Comparison of ENCODE assay signal across 9 mouse cellular contexts in genomic region chr11:106001718-106002117, GRCm38 (mm10). TPM values are rescaled to one million over a fixed set of nuclear protein-coding genes. Genes with fewer than 3 reads are reported as not detected.
DNase-seq lines count a peak whose midpoint lies in the region; ATAC-seq and TF ChIP-seq lines count a peak whose summit lies in the region.
"Had no signal": no experiment of that assay in that cellular context is flagged by ENCODE, and none has a peak within 500 bp of the region (broad histone marks: within the 10 kb centered on the region; RNA-seq: fewer than 3 reads in every experiment).

No protein-coding gene starts in this region.

- no peak overlapping the region for H3K9ac ChIP-seq in heart, postnatal 0 days (replicated peaks; ENCODE audit: low read depth, low read length)
- no peak overlapping the region for H3K9ac ChIP-seq in heart, embryonic 11.5 days (ENCODE audit: low read depth, low read length)
- H3K9ac ChIP-seq: hindbrain, embryonic 15.5 days had no signal

- H3K9me3 ChIP-seq in heart, postnatal 0 days (replicated peaks; ENCODE audit: control insufficient read depth, low read length), result no peaks in the 10 kb centered on the region
- H3K9me3 ChIP-seq in heart, embryonic 11.5 days (replicated peaks; ENCODE audit: control insufficient read depth, low read length), result no peaks in the 10 kb centered on the region
- no peaks in the 10 kb centered on the region for H3K9me3 ChIP-seq in limb, embryonic 10.5 days (replicated peaks)
- H3K9me3 ChIP-seq: hindbrain, embryonic 15.5 days had no signal

- TF ChIP-seq POLR2A in thymus, adult 2 months (IDR thresholded peaks at IDR 0.05; ENCODE audit: control insufficient read depth, extremely low read depth, insufficient read depth, low read length, poor library complexity), result no peak

- no peak overlapping the region for H3K27ac ChIP-seq in heart, postnatal 0 days (ENCODE audit: low read depth)
- no peak overlapping the region for H3K27ac ChIP-seq in heart, embryonic 11.5 days (ENCODE audit: low read depth, low read length)
- no peak overlapping the region for H3K27ac ChIP-seq in thymus, adult 2 months (ENCODE audit: control insufficient read depth, insufficient read depth, low read length)
- H3K27ac ChIP-seq in limb, embryonic 10.5 days, result no peak overlapping the region
- H3K27ac ChIP-seq: hindbrain, embryonic 15.5 days had no signal

- no peaks in the 10 kb centered on the region for H3K4me1 ChIP-seq in heart, postnatal 0 days (ENCODE audit: control insufficient read depth, insufficient read depth)
- no peaks in the 10 kb centered on the region for H3K4me1 ChIP-seq in heart, embryonic 11.5 days (ENCODE audit: control insufficient read depth, insufficient read depth, low read length)
- H3K4me1 ChIP-seq in thymus, adult 2 months (replicated peaks; ENCODE audit: control insufficient read depth, insufficient read depth, low read length), result no peaks in the 10 kb centered on the region
- H3K4me1 ChIP-seq in limb, embryonic 10.5 days, result no peaks in the 10 kb centered on the region
- H3K4me1 ChIP-seq: hindbrain, embryonic 15.5 days had no signal

- H3K4me2 ChIP-seq in heart, postnatal 0 days (ENCODE audit: low read depth, low read length), result no peak overlapping the region
- no peak overlapping the region for H3K4me2 ChIP-seq in heart, embryonic 11.5 days
- H3K4me2 ChIP-seq: hindbrain, embryonic 15.5 days had no signal

- peak; percentile 22 for DNase-seq in heart, postnatal 0 days (ENCODE audit: low spot score)
- peak; percentile 21 for DNase-seq in thymus, adult 2 months
- no peak for DNase-seq in thymus, adult 18-20 months
- DNase-seq in kidney, adult 8-10 months, result peak; percentile 34 to 39
- peak; percentile 31 for DNase-seq in thymus, postnatal 14 days
- no peak for DNase-seq in limb, embryonic 10.5 days (ENCODE audit: low spot score)
- no peak for DNase-seq in adrenal gland, adult 18-20 months (ENCODE audit: low spot score in 2 of 2)

- no peaks in the 10 kb centered on the region for H3K27me3 ChIP-seq in heart, postnatal 0 days (ENCODE audit: control insufficient read depth, insufficient read depth, low read length)
- H3K27me3 ChIP-seq in heart, embryonic 11.5 days (ENCODE audit: control insufficient read depth, insufficient read depth, low read length), result peaks cover 4% of the 10 kb centered on the region; the same call in 1 of the 2 replicates
- H3K27me3 ChIP-seq in thymus, adult 2 months (ENCODE audit: control insufficient read depth, insufficient read depth, low read length), result no peaks in the 10 kb centered on the region
- no peaks in the 10 kb centered on the region for H3K27me3 ChIP-seq in limb, embryonic 10.5 days (ENCODE audit: low read depth, poor library complexity, severe bottlenecking)
- H3K27me3 ChIP-seq: hindbrain, embryonic 15.5 days had no signal

- peak; percentile 59 for TF ChIP-seq CTCF in heart, postnatal 0 days (IDR thresholded peaks at IDR 0.05; ENCODE audit: low read depth)
- no peak for TF ChIP-seq CTCF in thymus, adult 2 months (IDR thresholded peaks at IDR 0.05; ENCODE audit: borderline replicate concordance, control insufficient read depth, extremely low read depth, insufficient read depth, low read length, poor library complexity)

- no peaks in the 10 kb centered on the region for H3K36me3 ChIP-seq in heart, postnatal 0 days (replicated peaks; ENCODE audit: control insufficient read depth, insufficient read depth, low read length)
- no peaks in the 10 kb centered on the region for H3K36me3 ChIP-seq in heart, embryonic 11.5 days (ENCODE audit: control insufficient read depth, insufficient read depth, low read length)
- H3K36me3 ChIP-seq in thymus, adult 2 months (ENCODE audit: control insufficient read depth, insufficient read depth, low read length), result no peaks in the 10 kb centered on the region
- H3K36me3 ChIP-seq in limb, embryonic 10.5 days, result no peaks in the 10 kb centered on the region
- H3K36me3 ChIP-seq: hindbrain, embryonic 15.5 days had no signal

- H3K4me3 ChIP-seq in heart, postnatal 0 days (ENCODE audit: low read depth, low read length), result no peak overlapping the region
- H3K4me3 ChIP-seq in heart, embryonic 11.5 days (ENCODE audit: low read depth, low read length), result no peak overlapping the region
- no peak overlapping the region for H3K4me3 ChIP-seq in thymus, adult 2 months (ENCODE audit: control insufficient read depth, insufficient read depth, low read length)
- H3K4me3 ChIP-seq in limb, embryonic 10.5 days, result no peak overlapping the region
- H3K4me3 ChIP-seq: hindbrain, embryonic 15.5 days had no signal

- TF ChIP-seq EP300 in heart, postnatal 0 days (IDR thresholded peaks at IDR 0.05; ENCODE audit: low read depth), result no peak

- 37% methylated on average over 4 of the region's 4 CpGs for WGBS in heart, postnatal 0 days
- WGBS in heart, embryonic 11.5 days (ENCODE audit: insufficient replicate concordance), result 47% methylated on average over 4 of the region's 4 CpGs
- WGBS in thymus, adult 2 months, result 26% methylated on average over 4 of the region's 4 CpGs
- WGBS in limb, embryonic 10.5 days, result 55% methylated on average over 4 of the region's 4 CpGs

- ATAC-seq in heart, postnatal 0 days (ENCODE audit: insufficient read depth, low read depth), result no peak
- no peak for ATAC-seq in heart, embryonic 11.5 days (replicated peaks; ENCODE audit: insufficient number of reproducible peaks, low FRiP score, low TSS enrichment)

RNA-seq across cellular contexts. Expression of gene Kcnh6, which starts 6.2 kb away (rescaled TPM):
- total RNA-seq in heart, postnatal 0 days (2014; rRNA removed; ENCODE audit: low replicate concordance), result 0.97 TPM in 1 of 2 replicates, not detected in the other
- polyA plus RNA-seq in heart, postnatal 0 days (2015; fragmentation: Nextera tagmentation; extraction: Ambion mirVana), result 0.10 and 0.12 TPM in 2 replicates
- polyA plus RNA-seq in heart, embryonic 11.5 days (2014; fragmentation: Nextera tagmentation; extraction: Ambion mirVana), result 0.17 and 0.40 TPM in 2 replicates
- polyA plus RNA-seq in thymus, adult 2 months (2012; rRNA removed), result 3.9 and 4.3 TPM in 2 replicates
- polyA plus RNA-seq in limb, embryonic 10.5 days (2016; fragmentation: Nextera tagmentation; extraction: Ambion mirVana), result 0.24 and 0.36 TPM in 2 replicates
- total RNA-seq in adrenal gland, adult 18-20 months (2021), result under 1 TPM in 1 of 2 experiments, not detected in 1; 0.29 TPM

RNA-seq across cellular contexts. Expression of gene Ace3, which starts 7.2 kb away (rescaled TPM):
- not detected in 2 replicates for total RNA-seq in heart, postnatal 0 days (2014; rRNA removed; ENCODE audit: low replicate concordance)
- polyA plus RNA-seq in heart, postnatal 0 days (2015; fragmentation: Nextera tagmentation; extraction: Ambion mirVana), result not detected in 2 replicates
- not detected in 2 replicates for polyA plus RNA-seq in heart, embryonic 11.5 days (2014; fragmentation: Nextera tagmentation; extraction: Ambion mirVana)
- not detected in 2 replicates for polyA plus RNA-seq in thymus, adult 2 months (2012; rRNA removed)
- not detected in 2 replicates for polyA plus RNA-seq in limb, embryonic 10.5 days (2016; fragmentation: Nextera tagmentation; extraction: Ambion mirVana)
- not detected for total RNA-seq in adrenal gland, adult 18-20 months (2021)
- polyA plus RNA-seq: hindbrain, embryonic 15.5 days had no signal

RNA-seq across cellular contexts. Expression of gene Ace, which starts 34.0 kb away (rescaled TPM):
- 6.1 and 17.1 TPM in 2 replicates for total RNA-seq in heart, postnatal 0 days (2014; rRNA removed; ENCODE audit: low replicate concordance)
- polyA plus RNA-seq in heart, postnatal 0 days (2015; fragmentation: Nextera tagmentation; extraction: Ambion mirVana), result 3.3 and 3.7 TPM in 2 replicates
- 0.52 and 0.59 TPM in 2 replicates for polyA plus RNA-seq in heart, embryonic 11.5 days (2014; fragmentation: Nextera tagmentation; extraction: Ambion mirVana)
- 8.0 and 10.2 TPM in 2 replicates for polyA plus RNA-seq in thymus, adult 2 months (2012; rRNA removed)
- 0.08 and 0.16 TPM in 2 replicates for polyA plus RNA-seq in limb, embryonic 10.5 days (2016; fragmentation: Nextera tagmentation; extraction: Ambion mirVana)
- total RNA-seq in adrenal gland, adult 18-20 months (2021), result 10 to 100 TPM; 11.0 to 16.0 TPM

RNA-seq across cellular contexts. Expression of gene Dcaf7, which starts 35.0 kb away (rescaled TPM):
- total RNA-seq in heart, postnatal 0 days (2014; rRNA removed; ENCODE audit: low replicate concordance), result 49.5 and 65.0 TPM in 2 replicates
- polyA plus RNA-seq in heart, postnatal 0 days (2015; fragmentation: Nextera tagmentation; extraction: Ambion mirVana), result 22.4 and 27.4 TPM in 2 replicates
- polyA plus RNA-seq in heart, embryonic 11.5 days (2014; fragmentation: Nextera tagmentation; extraction: Ambion mirVana), result 50.5 and 51.8 TPM in 2 replicates
- polyA plus RNA-seq in thymus, adult 2 months (2012; rRNA removed), result 79.1 and 85.0 TPM in 2 replicates
- polyA plus RNA-seq in limb, embryonic 10.5 days (2016; fragmentation: Nextera tagmentation; extraction: Ambion mirVana), result 85.5 and 95.1 TPM in 2 replicates
- total RNA-seq in adrenal gland, adult 18-20 months (2021), result 10 to 100 TPM; 44.5 to 47.6 TPM

RNA-seq across cellular contexts. Expression of gene Cyb561, which starts 48.6 kb away (rescaled TPM):
- total RNA-seq in heart, postnatal 0 days (2014; rRNA removed; ENCODE audit: low replicate concordance), result 9.5 and 11.4 TPM in 2 replicates
- polyA plus RNA-seq in heart, postnatal 0 days (2015; fragmentation: Nextera tagmentation; extraction: Ambion mirVana), result 5.9 and 7.1 TPM in 2 replicates
- 3.5 and 3.7 TPM in 2 replicates for polyA plus RNA-seq in heart, embryonic 11.5 days (2014; fragmentation: Nextera tagmentation; extraction: Ambion mirVana)
- polyA plus RNA-seq in thymus, adult 2 months (2012; rRNA removed), result 6.1 and 9.4 TPM in 2 replicates
- polyA plus RNA-seq in limb, embryonic 10.5 days (2016; fragmentation: Nextera tagmentation; extraction: Ambion mirVana), result 6.2 and 7.1 TPM in 2 replicates
- 100 to 1,000 TPM; 168 to 204 TPM for total RNA-seq in adrenal gland, adult 18-20 months (2021)

Comparison
In these comparisons a context has a peak if more than half of its experiments do, and no peak if none do; other contexts are left out.
1. DNase-seq: peak in heart, postnatal 0 days (single experiment), thymus, adult 2 months (single experiment), kidney, adult 8-10 months (2 of 2) and thymus, postnatal 14 days (single experiment); none in thymus, adult 18-20 months (0 of 2), limb, embryonic 10.5 days (single experiment) and adrenal gland, adult 18-20 months (0 of 2).